Mouse (Mus musculus): ENCODE data around the gene Olfr161. TPM values are rescaled to one million over a fixed set of nuclear protein-coding genes. Genes with fewer than 3 reads are reported as not detected.
"Not testable (repeated sequence)": the region's sequence is repeated elsewhere in the genome, so short reads cannot be mapped to it uniquely, and the experiment has no call there.

Gene Olfr161
- not detected in 2 replicates for polyA plus RNA-seq (2015; fragmentation: Nextera tagmentation; extraction: Ambion mirVana)

DNA sequence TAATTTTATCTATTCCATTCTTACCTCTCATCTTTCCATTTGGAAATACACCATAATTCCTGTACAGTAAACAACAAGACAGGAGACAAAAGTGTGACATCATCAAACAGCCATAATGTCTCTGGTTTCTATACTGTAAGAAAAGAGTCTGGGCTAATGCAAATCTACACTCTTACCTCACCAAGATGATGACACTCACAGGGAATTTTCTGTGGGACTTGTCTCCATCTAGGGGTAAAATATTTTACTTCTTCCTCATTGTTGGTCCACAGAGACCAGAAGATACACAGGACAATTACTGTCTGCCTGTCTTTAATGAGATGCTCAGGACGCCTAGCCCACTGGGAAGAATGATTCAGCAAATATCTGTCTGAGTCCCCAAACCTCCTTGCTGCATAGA, at the start of gene Olfr161:
TSS of gene Olfr161 (plus strand) at position 352 of the 400 bp plus-strand sequence.
- Histone ChIP-seq H3K4me1 (ENCODE audit: insufficient read depth) (no peaks in the 10 kb centered on the region), H3K4me3 (ENCODE audit: low read depth, low read length) (no peak within 1 kb of the TSS), H3K4me2 (ENCODE audit: low read depth, low read length) (no peak within 1 kb of the TSS), H3K27me3 (ENCODE audit: insufficient read depth, low read length) (no peaks in the 10 kb centered on the region), H3K9me3 (ENCODE audit: low read length) (no peaks in the 10 kb centered on the region), H3K27ac (ENCODE audit: low read depth) (no peak within 1 kb of the TSS), H3K36me3 (replicated peaks; ENCODE audit: insufficient read depth, low read length) (no peaks in the 10 kb centered on the region), H3K9ac (replicated peaks) (no peak within 1 kb of the TSS)
- 59% methylated on average over 1 of the region's 1 CpGs for WGBS (ENCODE audit: insufficient replicate concordance)
- DNase-seq (no peak), ATAC-seq (no peak)
- TF ChIP-seq EP300 (IDR thresholded peaks at IDR 0.05; ENCODE audit: low read depth), result no peak
- no peak for TF ChIP-seq CTCF (IDR thresholded peaks at IDR 0.05; ENCODE audit: low read depth)

DNA sequence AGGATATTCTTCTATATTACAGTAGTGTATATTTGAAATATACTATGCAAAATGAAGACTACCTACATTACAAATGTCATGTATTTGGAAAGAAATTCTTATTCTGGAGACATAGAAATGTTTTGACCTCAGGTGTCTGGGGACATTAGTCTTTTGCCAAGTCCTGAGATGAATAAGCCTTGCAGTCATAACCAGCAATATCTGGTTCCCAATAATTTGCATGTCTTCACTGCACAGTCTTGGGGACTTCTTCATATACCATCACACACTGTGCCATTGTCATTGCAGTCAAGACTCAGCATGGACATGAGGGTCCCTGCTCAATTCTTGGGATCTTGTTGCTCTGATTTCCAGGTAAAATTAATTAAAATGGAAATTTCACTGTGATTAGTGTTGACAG, 27.3 kb upstream of the Olfr161 start:
- no peak for ATAC-seq
- no peak overlapping the region for H3K4me3 ChIP-seq (ENCODE audit: low read depth, low read length)
- H3K9me3 ChIP-seq (ENCODE audit: low read length), result no peaks in the 10 kb centered on the region
- no peaks in the 10 kb centered on the region for H3K27me3 ChIP-seq (ENCODE audit: insufficient read depth, low read length)
- DNase-seq, result no peak
- no peaks in the 10 kb centered on the region for H3K4me1 ChIP-seq (ENCODE audit: insufficient read depth)
- H3K4me2 ChIP-seq (ENCODE audit: low read depth, low read length), result no peak overlapping the region
- no peaks in the 10 kb centered on the region for H3K36me3 ChIP-seq (replicated peaks; ENCODE audit: insufficient read depth, low read length)
- no peak overlapping the region for H3K9ac ChIP-seq (replicated peaks)
- TF ChIP-seq CTCF (IDR thresholded peaks at IDR 0.05; ENCODE audit: low read depth) (no peak), EP300 (IDR thresholded peaks at IDR 0.05; ENCODE audit: low read depth) (no peak)
- H3K27ac ChIP-seq (ENCODE audit: low read depth), result no peak overlapping the region

DNA sequence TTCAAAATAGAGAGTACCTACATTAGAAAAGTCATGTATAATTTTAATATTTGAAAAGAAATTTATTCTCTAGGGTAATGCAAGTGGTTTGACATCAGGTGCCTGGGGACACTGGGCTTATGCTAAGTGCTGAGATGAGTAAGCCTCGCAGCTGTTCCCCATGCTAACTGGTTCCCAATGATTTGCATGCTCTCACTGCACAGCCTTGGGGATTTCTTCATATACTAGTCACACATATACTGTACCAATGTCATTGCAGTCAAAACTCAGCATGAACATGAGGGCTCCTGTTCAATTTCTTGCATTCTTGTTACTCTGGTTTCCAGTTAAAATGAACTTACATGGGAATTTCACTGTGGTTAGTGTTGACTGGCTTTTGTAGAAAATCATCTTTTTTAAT, 13.2 kb upstream of the Olfr161 start:
- H3K4me1 ChIP-seq (ENCODE audit: insufficient read depth); H3K9ac ChIP-seq (replicated peaks); H3K4me3 ChIP-seq (ENCODE audit: low read depth, low read length); H3K9me3 ChIP-seq (ENCODE audit: low read length); H3K27ac ChIP-seq (ENCODE audit: low read depth); DNase-seq; H3K36me3 ChIP-seq (replicated peaks; ENCODE audit: insufficient read depth, low read length); H3K4me2 ChIP-seq (ENCODE audit: low read depth, low read length); ATAC-seq; H3K27me3 ChIP-seq (ENCODE audit: insufficient read depth, low read length): not testable (repeated sequence)
- 61% methylated on average over 1 of the region's 1 CpGs for WGBS (ENCODE audit: insufficient replicate concordance)

DNA sequence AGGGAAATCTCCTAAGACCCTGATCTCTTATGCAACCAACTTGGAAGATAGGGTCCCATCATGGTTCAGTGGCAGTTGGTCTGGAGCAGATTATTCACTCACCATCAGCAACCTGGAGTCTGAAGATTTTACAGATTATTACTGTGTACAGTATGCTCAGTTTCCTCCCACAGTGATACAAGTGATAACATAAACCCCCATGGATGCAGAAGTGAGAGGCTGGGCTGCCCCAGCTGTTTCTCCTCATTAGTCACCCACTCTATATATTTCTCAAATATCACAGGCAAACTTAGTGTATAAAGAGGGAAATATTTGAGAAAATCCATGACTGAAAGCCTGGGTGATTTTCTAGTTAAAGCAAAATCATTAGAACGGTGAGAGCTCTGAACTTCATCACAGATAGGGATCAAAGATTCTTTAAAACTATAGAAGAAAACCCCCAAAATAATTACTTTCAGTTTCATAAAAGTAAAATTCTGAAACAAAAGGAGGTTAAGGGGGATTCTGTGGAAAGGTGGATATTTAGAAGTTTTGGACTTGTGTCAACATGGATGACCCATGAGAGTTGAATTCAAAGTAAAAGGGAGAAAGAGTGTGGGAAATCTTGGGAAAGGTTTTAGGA, 12.5 kb upstream of the Olfr161 start:
- not testable (repeated sequence) for H3K27me3 ChIP-seq (ENCODE audit: insufficient read depth, low read length); H3K4me2 ChIP-seq (ENCODE audit: low read depth, low read length); ATAC-seq; DNase-seq; H3K36me3 ChIP-seq (replicated peaks; ENCODE audit: insufficient read depth, low read length); H3K9me3 ChIP-seq (ENCODE audit: low read length); H3K9ac ChIP-seq (replicated peaks); H3K4me3 ChIP-seq (ENCODE audit: low read depth, low read length); H3K27ac ChIP-seq (ENCODE audit: low read depth); H3K4me1 ChIP-seq (ENCODE audit: insufficient read depth)
- 62% methylated on average over 1 of the region's 1 CpGs for WGBS (ENCODE audit: insufficient replicate concordance)

DNA sequence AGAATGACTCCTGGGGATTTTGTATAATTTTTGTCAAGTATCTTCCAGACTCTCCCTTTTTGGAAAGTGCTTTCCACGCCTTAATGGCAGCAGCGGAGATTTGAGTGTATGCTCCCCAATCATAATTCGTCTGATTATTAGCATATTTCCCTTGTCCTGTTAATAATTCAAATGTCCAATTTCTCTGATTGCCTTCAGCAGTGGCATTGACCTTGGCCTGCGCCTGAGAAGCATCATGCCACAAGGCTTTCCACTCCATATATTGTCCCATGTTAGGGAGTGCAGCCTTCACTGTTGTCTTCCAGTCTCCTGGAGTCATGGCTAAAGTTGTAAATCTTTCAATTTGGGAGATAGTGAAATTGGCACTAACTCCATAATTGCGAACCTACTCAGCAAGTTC, 40.5 kb downstream of the Olfr161 start:
- H3K4me1 ChIP-seq (ENCODE audit: insufficient read depth); DNase-seq; H3K4me3 ChIP-seq (ENCODE audit: low read depth, low read length); ATAC-seq; H3K4me2 ChIP-seq (ENCODE audit: low read depth, low read length); H3K36me3 ChIP-seq (replicated peaks; ENCODE audit: insufficient read depth, low read length); H3K9me3 ChIP-seq (ENCODE audit: low read length); H3K9ac ChIP-seq (replicated peaks); H3K27me3 ChIP-seq (ENCODE audit: insufficient read depth, low read length); H3K27ac ChIP-seq (ENCODE audit: low read depth): not testable (repeated sequence)
- 78% methylated on average over 5 of the region's 5 CpGs for WGBS (ENCODE audit: insufficient replicate concordance)

DNA sequence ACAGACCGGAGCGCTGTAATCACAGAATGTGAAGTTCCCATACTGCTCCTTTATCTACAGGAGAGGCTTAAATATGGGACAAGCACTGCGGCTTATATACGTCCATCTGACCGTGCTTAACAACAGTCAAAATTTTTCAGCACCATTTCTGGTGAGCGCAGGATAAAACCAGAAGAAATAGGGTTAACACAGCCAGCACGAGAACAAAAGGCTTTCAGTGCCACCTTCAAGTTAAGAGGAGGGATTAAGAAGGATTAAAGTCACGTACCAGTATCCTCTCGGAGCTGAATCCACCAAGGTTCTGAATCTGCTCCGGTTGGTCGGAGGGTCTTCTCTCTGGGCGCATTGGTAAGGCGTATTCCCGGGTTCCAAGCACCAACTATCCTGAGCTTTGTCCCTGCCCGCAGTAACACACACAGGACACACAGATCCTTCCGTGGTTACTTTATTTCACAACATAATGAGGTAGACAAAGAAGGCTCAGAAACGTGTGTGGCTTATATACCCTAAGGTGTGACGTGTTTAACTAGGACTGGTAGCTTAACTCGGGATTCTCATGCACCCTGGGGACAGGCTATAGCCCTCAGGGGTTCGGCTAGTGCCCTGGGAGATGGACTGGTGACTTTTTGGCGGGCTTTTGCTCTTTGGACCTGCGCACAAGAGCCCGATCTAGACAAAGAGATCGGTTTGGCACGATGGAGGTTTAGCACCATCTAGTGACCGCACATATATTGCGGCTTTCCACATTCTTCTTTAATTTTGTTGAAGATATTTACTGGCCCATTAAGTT, 41.9 kb downstream of the Olfr161 start:
- peak; percentile 43; the same call in 1 of the 2 replicates for TF ChIP-seq CTCF (IDR thresholded peaks at IDR 0.05; ENCODE audit: low read depth)
- not testable (repeated sequence) for DNase-seq; H3K27me3 ChIP-seq (ENCODE audit: insufficient read depth, low read length); H3K36me3 ChIP-seq (replicated peaks; ENCODE audit: insufficient read depth, low read length); ATAC-seq; H3K27ac ChIP-seq (ENCODE audit: low read depth); H3K4me3 ChIP-seq (ENCODE audit: low read depth, low read length); H3K4me1 ChIP-seq (ENCODE audit: insufficient read depth); H3K9ac ChIP-seq (replicated peaks); H3K9me3 ChIP-seq (ENCODE audit: low read length)
- H3K4me2 ChIP-seq (ENCODE audit: low read depth, low read length), result peak overlapping the region; percentile 45
- WGBS (ENCODE audit: insufficient replicate concordance), result 36% methylated on average over 27 of the region's 27 CpGs

Other genes with a start within 250 kb of the Olfr161 start
- gene Mefv, start 127.1 kb downstream of the Olfr161 start, polyA plus RNA-seq (2015; fragmentation: Nextera tagmentation; extraction: Ambion mirVana), result 0.58 and 0.75 TPM in 2 replicates
- 9.7 and 10.7 TPM in 2 replicates for gene Zfp263, start 153.1 kb downstream of the Olfr161 start, polyA plus RNA-seq (2015; fragmentation: Nextera tagmentation; extraction: Ambion mirVana)
- not detected in 2 replicates for gene Olfr15, start 239.8 kb downstream of the Olfr161 start, polyA plus RNA-seq (2015; fragmentation: Nextera tagmentation; extraction: Ambion mirVana)